Mouse (Mus musculus): ENCODE results near the gene Prkcd.

Gene Prkcd

DNA sequence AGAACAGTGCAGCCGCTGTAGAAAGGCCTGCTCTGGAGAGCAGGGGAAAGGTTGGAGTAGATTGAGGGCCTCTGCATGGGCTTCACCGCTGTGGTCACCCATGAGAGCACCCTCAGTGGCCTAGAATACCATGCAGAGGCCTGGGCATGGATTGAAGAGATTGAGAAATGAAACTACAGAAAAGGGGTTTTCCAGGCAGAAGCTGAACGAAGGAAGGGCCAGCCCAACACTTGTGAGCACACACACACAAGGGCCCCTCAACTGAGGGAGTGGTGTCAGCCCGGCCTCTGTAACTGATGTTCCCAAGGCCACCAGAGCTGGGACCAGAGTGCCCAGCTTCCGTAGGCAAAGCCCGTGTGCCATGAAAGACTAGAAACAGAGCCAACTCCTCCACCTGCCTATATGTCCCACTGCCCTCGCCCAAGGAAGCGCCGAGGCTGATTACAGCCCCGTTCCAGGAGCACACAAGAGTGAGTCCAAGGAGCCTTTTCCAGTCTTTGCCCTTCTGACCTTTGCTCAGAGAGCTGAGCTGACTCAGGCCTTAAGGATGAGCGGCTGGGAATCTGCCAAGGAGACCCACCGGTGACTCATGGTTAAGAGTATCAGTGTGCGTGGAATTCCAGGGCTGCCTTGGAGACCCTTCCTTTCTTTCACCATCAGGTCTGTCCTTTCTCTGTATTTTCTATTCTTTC is 9.4 kb upstream of the Prkcd start:
- no peak for DNase-seq (ENCODE audit: low read depth in 2 of 2, low spot score in 2 of 2)

DNA sequence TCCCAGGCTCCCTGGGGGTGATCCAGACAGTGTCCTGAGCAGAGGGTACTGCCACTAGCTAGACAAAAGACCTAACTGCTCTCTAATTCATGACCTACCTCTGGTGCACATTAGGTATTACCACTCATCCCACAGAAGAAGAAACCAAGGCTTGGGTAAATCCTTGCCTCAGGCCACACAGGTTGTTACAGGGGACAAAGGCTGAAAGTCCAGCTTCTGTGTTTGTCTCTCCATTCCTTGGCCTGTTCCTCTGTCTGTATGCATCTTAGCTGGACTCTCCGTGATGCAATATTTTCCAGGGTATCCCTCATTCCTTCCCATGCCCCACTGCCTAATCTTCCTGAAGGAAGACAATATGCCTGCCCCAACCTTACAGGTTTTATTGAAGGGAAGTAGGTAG is 8.4 kb upstream of the Prkcd start:
- DNase-seq (ENCODE audit: low read depth in 2 of 2, low spot score in 2 of 2): no peak

DNA sequence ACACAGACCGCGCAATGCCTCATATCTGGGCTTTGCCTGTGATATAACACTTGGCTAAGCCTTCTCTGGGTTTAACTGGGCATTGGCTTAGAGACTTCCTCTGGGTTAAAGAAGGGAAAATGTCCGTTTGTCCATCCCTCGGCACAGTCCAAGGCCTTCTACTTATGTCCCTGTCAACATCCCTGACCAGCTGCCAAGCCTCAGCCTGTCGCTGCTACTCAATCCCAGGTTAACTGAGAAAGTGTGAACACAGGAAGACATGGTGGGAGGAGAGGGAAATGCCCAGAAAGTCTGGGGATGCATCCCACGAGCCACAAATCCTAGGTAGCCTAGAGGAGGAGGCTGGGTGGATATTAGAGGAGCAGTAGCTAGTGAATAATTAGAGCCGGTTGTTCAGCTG is 7.7 kb upstream of the Prkcd start:
- DNase-seq (ENCODE audit: low read depth in 2 of 2, low spot score in 2 of 2): no peak

DNA sequence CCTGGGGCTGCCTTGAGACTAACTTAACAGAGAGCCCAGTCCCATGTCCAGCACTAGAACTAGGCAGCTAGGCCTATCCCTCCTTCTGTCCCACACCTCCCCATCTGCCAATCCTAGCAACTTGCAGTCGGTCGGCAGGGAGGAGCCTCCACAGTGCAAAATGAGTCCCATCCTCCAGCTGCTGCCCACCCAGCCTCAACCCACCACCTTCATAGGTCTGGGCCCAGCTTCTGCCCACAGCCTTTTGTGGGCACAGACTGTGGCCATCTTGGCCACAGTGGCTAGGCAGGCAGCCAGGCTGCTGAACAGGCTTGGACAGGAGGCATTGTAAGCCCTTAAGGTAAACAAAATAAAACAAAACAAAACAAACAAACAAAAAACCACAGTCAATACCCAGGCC is 5.8 kb upstream of the Prkcd start:
- no peak for DNase-seq (ENCODE audit: low read depth in 2 of 2, low spot score in 2 of 2)

DNA sequence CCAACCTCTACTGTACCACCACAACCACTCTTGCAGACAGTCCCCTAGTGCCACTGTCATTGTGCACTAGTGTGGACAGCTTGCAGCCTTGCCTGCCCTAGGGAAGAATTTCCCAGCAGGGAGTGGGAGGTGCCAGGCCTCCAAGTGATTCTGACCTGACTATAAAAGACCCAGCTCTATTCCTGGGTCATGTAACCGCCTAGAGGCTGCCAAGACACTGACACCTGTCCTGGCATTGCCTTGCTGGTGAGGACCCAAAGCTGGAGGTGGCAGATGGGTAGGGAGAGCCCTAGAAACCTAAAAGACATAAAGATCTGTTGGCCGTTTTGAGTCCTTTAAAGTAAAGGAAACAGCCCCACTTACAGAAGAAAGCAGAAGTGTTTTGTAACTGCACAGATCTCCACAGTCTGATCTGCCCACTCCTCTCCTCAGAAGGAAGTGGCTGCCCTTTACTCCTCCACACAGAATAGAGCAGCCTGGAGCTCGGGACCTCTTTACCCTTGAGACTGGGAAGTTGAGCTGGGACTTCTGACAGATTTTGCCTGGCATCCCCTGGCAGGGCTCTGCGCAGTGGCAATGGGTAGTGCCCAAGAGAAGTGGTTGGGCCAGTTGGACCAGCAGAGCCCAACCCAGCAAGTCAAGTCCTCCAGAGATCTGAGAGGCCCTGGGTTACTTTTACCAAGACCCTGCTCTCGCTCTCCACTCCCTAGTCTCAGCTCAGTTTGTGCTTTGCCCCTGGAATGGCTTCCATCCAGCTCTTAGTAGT is 5.0 kb upstream of the Prkcd start:
- no peak for DNase-seq (ENCODE audit: low read depth in 2 of 2, low spot score in 2 of 2)

DNA sequence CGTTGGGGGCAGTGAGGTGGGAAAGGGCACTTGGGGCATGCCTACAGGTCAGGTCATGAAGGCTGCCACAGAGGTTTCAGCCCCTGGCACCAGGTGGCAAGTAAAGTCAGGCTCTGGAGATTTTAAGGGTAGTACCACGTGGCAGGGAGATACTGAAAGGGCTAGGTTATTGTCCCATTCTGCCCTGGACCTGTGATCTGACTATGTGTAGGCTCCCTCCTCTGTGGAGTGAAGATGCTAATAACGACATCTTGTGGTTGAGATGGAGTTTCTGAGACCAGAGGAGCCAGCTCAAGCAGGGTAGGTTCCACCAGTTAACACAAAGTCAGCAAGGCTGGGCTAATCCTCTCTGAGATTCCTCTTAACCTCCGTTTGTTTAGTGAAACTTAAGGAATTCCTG is 3.8 kb upstream of the Prkcd start:
- DNase-seq (ENCODE audit: low read depth in 2 of 2, low spot score in 2 of 2): no peak

DNA sequence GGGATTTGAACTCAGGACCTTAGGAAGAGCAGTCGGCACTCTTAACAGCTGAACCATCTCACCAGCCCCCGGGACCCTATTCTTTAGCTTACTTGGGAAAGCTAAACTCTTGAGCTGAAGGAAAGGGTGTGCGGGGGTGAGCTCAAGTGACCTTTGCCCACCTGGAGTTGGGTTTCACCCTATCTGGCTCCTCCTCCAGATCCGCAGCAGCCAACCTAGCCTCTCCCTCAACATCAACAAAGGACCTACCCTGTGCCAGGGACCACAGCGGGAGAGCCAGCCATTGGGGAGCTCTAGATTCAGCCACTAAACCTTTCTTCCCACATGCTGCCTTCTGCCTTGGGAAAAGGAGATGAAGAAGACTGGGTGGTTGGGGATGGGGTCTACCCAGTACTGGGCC is 2.2 kb upstream of the Prkcd start:
- DNase-seq (ENCODE audit: low read depth in 2 of 2, low spot score in 2 of 2): no peak

DNA sequence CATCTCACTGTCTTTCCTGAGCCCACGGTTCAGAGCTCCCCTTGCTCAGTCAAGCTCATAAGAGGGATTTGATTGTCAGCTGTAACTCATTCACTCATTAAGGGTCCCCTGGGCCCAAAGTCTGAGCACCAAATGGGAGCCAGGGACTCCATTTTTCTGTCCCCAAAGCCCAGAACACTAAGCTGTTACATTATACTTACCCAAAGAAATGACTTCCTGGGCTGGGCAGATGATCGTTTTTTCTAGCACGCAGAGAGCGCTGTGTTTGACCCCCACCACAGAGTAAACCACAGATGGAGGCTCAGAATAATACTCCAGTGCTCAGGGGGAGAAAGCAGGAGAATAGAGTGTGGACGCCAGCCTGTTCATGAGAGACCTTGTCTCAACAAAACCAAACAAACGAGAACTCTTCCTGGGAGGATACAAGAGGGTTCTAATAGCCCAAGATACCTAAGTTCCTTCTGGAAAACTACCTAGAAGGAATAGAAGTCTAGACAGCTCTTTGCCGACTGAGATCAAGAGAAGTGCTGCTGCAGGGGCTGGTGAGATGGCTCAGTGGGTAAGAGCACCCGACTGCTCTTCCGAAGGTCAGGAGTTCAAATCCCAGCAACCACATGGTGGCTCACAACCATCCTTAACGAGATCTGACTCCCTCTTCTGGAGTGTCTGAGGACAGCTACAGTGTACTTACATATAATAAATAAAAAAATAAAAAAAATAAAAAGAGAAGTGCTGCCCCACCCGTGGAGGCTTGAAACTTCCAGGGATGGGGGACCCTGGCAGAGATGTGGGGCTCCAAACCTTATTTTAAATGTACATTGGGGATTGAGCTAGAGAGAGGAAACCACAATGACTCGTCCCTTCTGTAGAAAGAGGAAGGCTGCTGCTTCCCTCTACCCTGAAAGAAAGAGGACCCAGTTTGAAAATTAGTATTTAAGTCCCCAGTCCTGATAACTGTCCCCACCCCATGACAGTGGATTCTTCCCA is 1.0 kb upstream of the Prkcd start:
- DNase-seq (ENCODE audit: low read depth in 2 of 2, low spot score in 2 of 2): peak in 1 of 2 experiments; percentile 12

DNA sequence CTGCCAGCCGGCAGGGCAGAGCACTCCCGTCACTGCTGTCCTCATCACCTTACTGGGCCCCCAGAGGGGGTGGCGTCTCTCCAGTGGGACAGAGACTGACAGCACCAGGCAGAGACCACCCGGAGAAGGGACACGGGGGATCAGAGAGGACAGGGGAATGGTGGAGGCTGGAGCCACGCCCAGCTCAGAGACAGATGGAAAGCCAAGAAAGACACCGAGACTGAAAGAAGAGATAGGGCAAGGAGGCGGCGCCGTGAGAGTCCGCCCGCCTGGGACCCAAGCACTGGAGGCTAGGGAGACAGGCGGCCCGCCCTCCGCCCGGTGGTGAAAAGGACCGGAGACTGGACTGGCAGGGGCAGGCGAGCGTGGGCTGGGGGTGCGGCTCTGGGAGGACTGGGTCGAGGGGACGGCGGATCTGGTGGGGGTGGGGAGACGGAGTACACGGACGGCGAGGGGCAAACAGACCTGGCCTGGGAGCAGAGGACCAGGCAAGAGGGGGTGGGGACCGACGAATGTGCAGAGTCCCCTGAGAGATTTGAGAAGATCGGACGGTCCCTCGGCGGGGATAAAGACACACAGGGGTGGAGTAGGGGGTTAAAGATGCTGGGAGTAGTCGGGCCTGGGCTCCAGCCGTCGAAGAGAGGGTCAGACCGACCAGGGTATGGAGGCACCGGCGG is 741 bp downstream of the Prkcd start:
- DNase-seq (ENCODE audit: low read depth in 2 of 2, low spot score in 2 of 2): peak in 1 of 2 experiments; percentile 16

DNA sequence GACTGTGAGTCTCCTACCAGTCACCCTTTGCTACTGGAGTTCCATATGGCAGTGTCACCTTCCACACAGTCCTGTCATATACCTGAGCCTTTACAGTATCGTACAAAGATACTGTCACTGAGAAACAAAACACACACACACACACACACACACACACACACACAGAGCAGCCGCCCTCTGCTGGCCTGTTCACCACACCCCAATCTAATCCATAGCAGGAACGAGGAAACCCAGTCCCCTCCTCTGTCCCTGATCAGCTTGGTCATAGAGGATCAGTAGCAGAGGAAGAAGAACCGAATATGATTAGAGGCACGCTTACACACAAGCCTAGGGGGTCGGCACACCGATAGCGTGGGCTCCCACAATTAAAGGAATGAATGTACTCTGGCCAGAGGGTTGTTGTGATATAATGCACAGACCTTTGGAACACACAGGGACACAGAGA is 1.7 kb downstream of the Prkcd start:
- DNase-seq (ENCODE audit: low read depth in 2 of 2, low spot score in 2 of 2): no peak

DNA sequence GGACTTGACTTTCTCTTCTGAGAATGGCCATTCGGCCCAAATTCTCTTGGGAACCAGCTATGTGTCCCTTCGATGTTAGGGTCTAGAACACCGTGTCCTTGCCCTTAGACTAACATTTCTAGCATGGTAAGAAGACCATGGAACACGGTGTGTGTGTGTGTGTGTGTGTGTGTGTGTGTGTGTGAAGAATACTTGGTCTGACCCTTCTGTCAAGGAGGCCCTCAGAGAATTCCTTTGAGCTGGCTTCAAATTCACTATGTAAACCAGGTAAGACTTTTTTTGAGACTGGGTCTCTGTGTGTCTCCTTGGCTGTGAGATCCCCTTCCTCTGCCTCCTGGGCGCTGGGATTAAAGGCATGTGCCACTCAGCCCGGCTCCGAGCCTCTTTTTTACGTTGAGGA is 3.5 kb downstream of the Prkcd start:
- no peak for DNase-seq (ENCODE audit: low read depth in 2 of 2, low spot score in 2 of 2)

DNA sequence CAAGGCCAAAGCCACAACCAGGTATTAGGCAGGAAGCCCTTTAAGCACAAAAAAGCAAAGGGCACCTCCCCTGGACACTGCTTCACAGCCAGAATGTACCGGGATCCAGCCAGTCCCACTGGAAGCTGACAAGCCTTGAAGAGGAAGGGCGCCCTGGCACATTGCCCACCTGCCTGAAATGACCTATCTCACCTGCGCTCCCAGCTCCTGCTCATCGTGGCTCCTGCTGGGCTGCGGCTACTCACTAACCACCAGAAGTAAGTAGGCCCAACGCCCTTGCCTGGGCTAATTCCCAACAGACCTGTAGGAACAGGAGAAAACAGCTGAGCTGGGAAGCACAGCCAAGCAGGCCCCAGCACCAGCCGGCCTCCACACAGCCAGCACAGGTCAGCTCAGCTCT is 3.9 kb downstream of the Prkcd start:
- DNase-seq (ENCODE audit: low read depth in 2 of 2, low spot score in 2 of 2): no peak

DNA sequence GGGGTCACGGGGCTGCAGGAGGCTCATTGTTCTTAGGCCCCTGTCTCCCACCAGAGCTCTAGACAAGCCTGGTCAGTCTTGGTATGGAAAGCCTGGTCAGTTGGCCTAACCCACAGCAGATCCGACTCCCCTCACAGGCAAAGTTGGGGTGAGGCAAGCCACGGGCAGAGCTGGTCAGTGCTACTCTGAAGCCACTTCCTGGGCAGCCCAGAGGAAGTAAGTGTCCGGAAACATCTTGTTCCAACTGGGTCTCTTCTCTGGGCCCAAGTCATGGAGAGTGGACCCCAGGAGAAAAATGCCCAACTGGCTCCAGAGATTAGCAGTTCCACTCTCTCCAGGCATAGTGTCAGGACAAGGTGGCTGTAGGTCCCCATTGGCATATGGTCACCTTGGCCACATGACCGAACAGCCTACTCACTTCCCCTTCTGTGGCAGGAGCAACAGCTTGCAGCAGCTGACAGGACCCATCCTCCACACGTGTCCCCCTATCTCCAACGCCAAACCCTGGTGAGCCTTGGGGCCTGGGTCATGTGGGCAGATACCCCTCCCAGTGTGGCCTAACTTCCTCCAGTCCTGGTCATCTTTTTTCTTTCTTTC is 5.9 kb downstream of the Prkcd start:
- no peak for DNase-seq (ENCODE audit: low read depth in 2 of 2, low spot score in 2 of 2)

DNA sequence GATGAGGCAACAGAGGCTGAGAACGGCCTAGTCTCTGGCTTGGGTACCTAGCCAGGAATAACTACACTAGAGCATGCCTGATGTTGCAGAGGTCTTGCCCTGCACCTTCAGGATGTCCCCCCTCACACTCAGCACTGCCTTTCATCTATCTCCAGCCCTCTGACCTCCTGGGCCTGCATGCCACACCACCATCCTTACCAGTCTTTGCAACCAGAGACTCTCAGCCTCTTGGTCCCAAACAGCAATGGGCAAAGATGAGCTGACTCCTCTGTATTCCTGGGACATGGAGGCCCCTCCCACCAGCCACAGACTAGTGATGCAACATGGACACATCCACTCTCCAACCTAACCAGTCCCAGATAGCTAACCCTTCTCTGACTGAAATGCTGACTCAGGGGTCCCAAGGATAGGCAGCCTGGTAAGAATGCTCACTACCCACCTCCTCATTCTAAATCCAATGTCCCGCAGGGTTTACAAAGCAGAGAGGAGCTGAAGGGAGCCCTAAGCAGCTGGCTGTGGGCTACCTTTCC is 7.2 kb downstream of the Prkcd start:
- DNase-seq (ENCODE audit: low read depth in 2 of 2, low spot score in 2 of 2): no peak

DNA sequence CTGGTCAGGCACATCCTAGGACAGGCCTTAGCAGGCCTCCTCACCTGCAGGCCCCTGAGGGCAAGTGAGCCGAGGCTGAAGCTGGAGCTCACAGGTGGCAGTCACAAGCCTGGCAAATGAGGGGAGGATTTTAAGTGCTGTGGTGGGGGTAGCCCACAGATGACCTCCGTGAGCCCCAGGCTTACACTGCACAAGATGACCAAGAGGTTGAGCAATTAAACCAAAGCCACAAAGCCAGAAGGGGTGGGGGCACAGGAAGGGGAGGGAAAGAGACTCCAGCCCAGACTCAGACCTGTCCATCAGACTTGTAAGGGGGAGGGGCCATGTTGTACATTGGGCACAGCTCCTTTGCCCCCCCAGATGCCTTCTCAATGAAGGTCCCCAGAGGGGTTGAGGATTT is 9.3 kb downstream of the Prkcd start:
- DNase-seq (ENCODE audit: low read depth in 2 of 2, low spot score in 2 of 2): no peak

DNA sequence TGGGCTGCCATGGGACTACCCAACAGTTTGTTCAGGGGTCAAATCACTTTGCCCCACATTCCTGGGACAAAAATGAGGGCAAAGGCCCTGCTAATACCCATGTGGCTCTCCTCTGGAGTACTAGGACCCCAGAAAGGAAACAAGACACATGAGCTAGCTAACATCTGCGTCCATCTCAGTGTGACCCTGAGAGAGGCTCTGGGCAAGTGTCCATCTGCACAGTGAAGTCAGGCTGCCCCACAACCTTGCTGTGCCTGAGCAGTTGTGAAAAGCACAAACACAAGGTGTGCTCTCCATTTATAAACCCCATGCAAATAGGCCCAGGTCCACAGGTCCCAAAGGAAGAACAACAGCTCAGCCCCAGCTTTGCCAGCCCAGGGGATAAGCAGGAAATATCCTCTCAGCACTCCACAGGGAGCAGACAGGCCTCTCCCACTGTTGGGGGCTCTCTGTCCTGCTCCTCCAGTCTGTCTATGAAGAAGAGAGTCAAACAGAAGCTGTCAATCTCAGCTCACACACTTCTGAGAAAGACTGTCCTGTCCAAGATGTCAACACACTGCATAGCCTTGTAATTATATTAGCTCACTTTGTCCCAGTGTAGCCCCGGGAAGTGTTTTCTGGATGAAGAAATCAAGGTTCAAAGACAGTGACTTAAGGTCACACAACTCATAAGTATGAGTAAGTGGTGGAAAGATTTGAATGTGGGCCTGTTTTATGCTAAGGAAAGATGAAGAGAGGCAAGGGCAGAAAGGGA is 12.9 kb downstream of the Prkcd start:
- no peak for DNase-seq (ENCODE audit: low read depth in 2 of 2, low spot score in 2 of 2)

DNA sequence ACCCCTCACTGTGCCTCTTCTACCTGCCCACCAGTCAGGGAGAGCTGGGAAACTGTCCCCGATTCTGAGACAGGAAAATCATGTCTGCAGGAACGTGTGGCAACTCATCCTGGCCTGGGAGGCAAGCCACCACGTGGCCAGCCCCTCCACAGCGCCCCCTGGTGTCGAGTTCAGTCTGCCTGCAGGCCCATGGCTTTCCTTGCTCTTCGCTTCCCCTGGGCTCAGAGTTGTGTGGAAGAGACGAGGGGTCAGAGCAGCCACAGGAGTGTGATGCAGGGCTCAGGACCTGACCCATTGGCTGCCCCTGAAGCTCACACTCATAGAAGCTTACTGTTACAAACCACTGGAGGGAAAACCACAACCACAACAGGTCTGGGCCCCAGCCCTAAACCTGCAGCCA is 13.5 kb downstream of the Prkcd start:
- peak; percentile 66 to 74 for DNase-seq (ENCODE audit: low read depth in 2 of 2, low spot score in 2 of 2)

DNA sequence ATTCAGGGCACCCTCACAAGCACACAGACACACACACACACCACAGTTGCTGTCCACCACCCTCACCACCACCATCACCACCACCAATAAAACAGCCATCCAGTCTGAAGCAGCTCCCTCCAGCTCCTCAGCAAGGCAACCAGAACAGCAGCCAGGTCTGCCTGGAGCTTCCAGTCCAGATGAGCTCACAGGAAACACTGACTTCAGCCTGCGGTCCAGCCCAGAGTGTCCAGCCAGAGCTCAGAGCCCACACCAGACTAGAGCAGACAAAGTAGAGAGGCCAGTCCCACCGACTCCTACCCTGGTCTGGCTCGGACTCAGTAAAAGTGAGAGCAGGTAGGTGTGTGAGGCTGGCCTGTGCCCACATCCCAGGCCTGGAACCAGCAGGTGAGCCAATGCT is 15.1 kb downstream of the Prkcd start:
- no peak for DNase-seq (ENCODE audit: low read depth in 2 of 2, low spot score in 2 of 2)

DNA sequence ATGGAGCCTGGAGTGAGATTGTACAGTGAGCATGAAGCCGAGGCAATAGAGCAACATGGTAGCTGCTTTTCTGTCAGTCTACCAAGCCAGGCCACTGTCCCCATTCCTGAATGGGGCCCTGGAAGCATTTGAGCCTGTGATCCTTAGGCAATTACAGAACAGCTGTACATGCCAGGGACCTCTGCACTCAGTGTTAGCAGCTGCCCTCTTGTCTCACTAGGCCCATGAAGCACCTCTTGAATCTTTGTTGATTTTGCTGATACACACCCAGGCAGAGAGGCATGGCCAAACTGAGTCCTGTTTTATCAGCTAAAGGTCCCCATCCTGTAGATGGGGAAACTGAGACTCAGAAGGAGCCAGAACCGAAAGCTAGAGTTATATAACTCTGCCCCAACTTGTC is 15.7 kb downstream of the Prkcd start:
- DNase-seq (ENCODE audit: low read depth in 2 of 2, low spot score in 2 of 2): no peak

DNA sequence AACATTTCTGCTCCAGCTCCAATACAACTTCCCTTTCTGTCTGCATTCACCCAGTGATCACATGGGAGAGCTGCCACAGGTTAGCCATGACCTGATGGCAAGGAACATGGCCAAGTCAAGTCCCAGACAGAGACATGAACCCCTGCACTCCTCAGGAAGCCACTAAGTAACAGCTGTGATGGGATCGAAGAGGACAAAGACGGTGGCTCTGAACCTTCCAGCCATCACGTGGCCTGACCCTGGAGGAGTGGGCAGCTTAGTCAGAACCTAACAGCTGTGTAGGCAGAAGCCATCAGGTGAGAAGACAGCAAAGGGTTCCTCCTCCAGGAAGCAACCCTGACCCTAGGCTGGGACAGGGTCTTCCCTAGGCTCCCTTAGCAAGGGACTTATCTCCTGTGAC is 16.5 kb downstream of the Prkcd start:
- DNase-seq (ENCODE audit: low read depth in 2 of 2, low spot score in 2 of 2): no peak
